Mouse (Mus musculus) right cerebral cortex, postnatal 25 days (tissue): ENCODE results near the gene Ppara.
A peak's percentile ranks its signal among the peaks of the same experiment; 100 is the strongest.

Experiments used
- DNase-seq: peaks from one replicate; pipeline ENCODE4 v3.0.0; 2022

Ppara gene

DNA sequence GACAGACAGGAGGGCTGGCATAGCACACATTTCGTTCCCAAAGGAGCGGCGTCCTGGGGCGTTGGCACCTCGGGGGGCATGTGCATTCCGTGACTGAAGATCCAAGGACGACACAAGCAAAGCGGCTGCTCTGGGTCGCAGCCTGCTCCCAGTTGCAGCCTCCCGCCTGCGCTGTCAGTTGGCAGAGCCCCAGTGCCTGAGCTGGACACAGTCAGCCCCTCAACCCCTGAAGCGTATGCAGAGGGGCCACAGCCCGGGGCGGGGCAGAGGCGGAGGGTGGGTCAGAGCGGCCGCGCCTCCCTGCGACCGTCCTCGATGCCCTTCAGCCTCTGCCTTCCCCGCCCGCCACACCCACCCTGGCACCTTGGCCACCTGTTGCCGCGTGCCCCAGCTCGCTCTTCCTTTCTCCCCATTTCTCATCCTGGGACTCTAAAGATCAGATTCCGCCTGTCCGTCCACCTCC, at the start of gene Ppara:
Gene Ppara, plus strand, starts transcription at position 413 of the 463 bp plus-strand sequence.
- no peak for DNase-seq

GRCm38 (mm10) chr15:85686641-85687395, 48.0 kb upstream of the Ppara start:
- DNase-seq, result peak; percentile 52

GRCm38 (mm10) chr15:85687630-85688410, 47.0 kb upstream of the Ppara start:
- no peak for DNase-seq

- DNase-seq, result no peak
Measured at GRCm38 (mm10) chr15:85688734-85689133, 46.0 kb upstream of the Ppara start.

DNA sequence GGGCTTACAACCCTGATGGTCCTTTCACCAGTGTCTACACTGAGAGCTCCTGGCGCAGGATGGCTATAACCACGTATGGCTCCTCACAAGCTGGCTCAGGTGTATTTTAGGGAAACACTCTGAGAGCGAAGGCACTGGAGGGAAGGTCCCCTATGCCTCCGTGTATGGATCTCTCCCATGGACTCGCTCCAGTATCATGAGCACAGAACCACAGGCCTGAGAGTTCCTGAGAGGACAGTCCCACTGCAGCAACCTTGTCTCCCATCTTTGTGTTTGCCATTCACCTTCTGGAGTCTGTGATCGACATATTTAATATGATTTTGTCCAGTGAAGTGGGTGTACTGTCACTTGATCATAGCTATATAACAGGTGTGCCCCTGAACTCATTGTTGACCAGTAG, 45.3 kb upstream of the Ppara start:
- no peak for DNase-seq

- no peak for DNase-seq
Measured at GRCm38 (mm10) chr15:85690058-85690457, 44.7 kb upstream of the Ppara start.

- DNase-seq, result no peak
Measured at GRCm38 (mm10) chr15:85690875-85691274, 43.9 kb upstream of the Ppara start.

- no peak for DNase-seq
Measured at GRCm38 (mm10) chr15:85693115-85693514, 41.7 kb upstream of the Ppara start.

DNA sequence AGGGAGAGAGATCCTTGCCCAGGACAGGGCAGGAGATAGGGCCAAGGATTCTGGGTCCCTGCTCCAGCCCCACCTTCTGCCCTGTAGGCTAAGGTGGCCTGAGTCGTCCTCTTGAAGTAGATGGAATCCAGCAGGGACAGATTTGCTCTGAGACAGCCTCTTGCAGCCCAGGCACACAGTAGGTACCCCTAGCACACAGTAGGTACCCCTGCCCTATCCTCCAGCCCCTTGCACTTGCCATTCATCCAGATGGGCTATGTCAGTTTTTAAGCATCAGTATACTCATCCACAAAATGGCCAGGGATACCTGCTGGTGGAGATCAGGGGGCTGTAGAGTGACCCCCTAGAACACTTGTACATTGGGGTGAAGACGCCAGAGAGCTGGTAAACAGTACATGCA, 41.0 kb upstream of the Ppara start:
- DNase-seq, result no peak

- no peak for DNase-seq
Measured at GRCm38 (mm10) chr15:85694379-85694778, 40.4 kb upstream of the Ppara start.

DNA sequence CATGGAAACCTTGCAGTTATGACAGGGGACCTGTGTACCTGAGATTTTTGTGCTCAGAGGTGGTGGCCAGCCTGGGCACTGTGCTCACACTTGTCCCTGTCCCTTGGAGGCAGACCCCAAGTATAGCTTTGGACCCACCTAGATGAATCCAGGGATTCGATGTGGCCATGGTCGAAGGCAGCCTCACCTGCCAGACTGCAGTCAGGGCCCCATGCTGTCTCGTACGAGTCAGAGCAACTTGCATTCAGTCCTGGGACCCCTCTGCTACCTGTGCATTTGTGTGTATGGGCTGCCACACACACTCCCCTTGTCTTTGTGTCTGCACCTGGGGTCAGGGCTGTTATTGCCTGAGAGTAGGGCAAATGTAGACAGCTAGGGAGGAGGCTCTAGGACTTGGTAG, 39.5 kb upstream of the Ppara start:
- DNase-seq, result no peak

DNA sequence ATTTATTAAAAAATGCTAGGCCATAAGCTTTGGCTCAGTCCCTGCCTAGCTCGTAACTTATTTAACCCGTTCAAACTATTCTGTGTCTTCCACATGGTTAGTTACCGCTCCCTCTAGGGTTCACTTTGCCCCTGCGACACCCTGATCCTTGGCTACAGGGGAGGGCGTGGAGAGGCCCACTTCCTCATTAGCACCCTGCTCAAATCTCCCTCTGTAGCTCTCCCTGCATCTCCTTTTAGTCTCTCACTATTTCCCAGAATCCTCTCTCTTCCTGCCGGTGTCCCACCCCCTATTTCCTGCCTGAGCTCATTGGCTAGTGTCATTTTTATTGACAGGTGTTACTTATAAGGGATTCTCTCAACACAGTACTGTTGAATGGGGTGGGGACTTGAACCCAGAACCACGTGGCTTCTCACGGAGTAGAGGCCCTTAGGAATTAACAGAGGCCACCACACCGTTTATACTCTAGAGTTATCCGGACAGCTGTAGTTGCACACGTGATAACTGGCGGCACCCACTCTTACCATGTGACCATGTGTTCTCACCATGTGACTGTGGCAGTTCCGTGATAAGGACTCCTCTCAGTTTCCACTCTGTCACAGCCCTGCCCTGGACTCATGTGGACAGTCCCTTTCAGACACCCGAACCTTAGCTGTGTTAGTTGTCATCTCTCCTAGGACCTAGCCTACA, 36.3 kb upstream of the Ppara start:
- no peak for DNase-seq

DNA sequence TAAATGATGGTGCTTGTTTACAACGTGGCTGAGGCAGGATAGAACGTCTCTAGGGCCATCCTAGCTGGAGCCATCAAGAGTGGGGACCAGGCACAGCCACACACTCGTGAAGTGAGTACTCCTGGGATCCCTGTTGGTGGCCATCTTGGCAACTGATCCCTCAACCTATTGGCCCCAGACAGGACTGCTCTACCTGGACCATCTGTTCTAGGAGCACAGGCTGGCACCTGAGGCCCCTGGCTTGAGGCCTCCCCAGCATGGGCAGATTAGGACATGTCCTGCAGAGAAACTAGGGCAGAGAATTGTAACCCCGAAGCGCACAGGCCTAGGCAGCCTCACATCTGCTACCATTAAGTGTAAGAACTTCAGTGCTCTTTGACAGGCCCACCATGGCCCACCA, 35.3 kb upstream of the Ppara start:
- no peak for DNase-seq

GRCm38 (mm10) chr15:85699862-85700501, 34.8 kb upstream of the Ppara start:
- DNase-seq, result no peak

DNA sequence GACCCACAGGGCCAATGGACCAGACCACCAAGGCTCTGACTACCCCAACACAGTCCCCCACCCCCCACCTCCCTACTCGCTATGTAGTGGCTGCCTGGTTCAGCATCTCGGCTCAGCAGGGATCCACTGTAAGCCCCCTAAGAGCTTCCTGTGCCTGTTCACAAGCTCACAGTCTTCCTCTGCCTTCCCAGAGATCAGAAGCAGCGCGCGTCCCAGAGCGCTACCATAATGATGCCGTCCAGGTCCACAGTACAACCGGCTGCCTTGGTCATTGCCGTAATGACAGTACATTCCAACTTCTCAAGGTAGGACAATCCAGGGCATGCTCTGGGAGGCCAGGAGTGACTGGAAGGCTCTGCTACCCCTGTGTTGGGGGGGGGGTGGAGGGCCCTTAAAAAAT, 34.1 kb upstream of the Ppara start:
- no peak for DNase-seq

DNA sequence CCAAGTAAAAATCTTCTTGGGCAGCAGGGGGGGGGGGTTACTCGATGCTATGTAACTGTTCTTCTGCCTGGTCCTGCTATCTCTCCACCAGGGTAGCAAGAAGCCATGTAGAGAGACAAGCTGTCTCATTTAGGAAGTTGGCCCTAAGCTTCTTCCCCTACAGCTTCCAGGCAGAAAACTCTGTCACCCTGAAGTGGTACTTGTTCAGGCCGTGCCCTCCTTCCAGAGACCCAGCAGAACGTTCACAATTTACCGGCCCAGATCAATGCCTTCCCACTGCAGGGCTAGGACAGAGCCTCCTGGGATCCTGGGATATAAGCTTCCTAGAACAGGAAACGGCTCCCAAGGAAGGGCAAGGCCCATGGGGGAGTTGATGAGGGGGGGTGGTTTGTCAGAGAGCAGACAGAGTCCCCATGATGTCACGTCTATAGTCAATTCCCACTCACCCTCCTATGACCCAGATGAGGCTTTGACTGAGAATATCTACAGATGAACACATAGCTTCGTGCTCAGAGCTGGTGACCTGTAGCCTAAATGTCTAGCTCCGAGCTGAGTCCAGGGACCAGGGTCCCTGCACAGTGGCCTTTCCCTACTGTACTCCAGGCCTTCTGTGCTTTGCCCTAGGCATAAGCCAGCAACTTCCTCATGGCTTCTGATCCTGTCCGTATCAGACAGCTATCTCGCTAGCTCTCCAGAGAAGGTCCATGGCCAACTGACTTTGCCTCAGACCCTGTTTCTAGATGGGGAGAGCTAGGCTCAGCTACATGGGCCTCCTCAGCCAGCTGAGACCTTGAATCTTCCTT, 33.5 kb upstream of the Ppara start:
- no peak for DNase-seq

DNA sequence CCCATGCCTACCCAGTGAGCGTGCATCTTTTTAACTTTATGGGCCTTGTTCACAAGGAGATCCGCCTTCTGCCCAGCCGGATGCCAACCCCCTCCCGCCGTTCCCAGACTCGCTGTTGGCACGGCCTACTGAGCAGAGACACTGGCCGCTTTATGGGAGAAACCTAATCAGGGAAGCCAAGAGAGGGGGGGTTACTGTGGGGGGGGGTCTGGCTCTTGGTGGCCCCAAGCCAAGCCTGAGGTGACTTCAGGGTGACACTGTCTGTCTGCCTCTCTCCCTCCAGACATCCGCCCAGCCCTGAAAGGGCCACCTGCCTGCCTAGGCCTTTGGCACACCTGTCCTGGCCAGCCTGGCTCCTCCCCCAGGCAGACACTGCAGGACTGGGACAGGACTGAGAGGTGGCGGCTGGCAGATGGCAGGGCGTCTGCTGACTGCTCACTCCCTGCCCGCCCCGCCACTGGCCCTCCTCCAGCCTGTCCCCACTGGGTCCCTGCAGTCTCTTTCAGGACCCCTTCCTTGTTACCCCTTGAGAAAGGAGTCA, 32.3 kb upstream of the Ppara start:
- DNase-seq, result no peak

DNA sequence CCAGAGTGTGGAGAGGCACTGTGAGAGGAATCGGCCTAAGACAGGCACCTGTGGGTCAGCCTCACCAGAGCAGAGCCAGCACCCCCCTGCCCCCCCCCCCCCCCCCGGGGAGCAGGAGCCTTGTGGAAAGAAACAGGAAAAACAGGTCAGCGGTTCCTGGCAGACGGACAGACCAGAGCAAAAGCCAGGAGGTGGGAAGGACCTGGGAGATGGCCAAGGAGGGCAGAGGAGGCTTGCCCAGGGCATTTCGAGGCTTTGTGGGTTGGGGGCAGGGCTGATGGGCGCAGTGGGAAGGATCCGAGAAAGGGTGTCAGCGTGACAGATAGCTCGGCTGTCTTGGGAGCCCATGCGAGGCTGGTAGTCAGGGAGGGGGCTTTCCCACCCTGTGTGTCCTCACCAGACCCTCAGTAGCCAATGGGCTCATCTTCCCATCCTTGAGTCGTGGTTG, 31.6 kb upstream of the Ppara start:
- no peak for DNase-seq

GRCm38 (mm10) chr15:85703858-85704257, 30.9 kb upstream of the Ppara start:
- no peak for DNase-seq

- DNase-seq, result no peak
Measured at GRCm38 (mm10) chr15:85704341-85705012, 30.3 kb upstream of the Ppara start.

DNA sequence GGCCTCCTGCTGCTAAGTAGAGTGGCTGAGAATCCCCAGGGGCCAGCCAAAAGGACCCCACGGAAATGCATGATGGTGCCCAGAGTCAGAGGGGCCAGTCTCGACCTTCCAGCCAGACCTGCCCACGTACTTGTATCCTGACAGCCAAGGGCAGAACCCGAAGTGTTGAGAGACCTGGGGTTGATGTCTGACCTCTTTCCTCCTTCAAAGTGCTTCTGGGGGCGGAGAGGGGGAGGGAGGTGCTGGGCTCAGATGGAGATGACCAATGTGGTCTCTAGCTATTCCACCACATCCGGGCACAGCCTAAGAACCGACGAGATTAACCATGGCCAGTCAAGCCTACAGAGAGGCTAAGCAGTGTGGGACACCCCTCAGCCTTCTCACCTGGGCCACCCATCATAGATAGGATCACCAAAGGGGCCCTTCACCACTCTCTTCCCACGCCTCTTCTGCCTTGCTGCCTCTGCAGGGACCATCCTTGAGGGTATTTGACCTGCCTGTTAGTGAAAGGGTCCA, 29.7 kb upstream of the Ppara start:
- DNase-seq, result no peak
